8 mouse cellular contexts compared by ENCODE assay signal in genomic region chr11:48775483-48775882, GRCm38 (mm10). TPM values are rescaled to one million over a fixed set of nuclear protein-coding genes. Genes with fewer than 3 reads are reported as not detected.
DNase-seq lines count a peak whose midpoint lies in the region; ATAC-seq and TF ChIP-seq lines count a peak whose summit lies in the region.

No protein-coding gene starts in this region.

- H3K4me3 ChIP-seq in intestine, postnatal 0 days (ENCODE audit: low read depth, low read length), result no peak overlapping the region
- no peak overlapping the region for H3K4me3 ChIP-seq in intestine, embryonic 16.5 days (ENCODE audit: low read length)
- H3K4me3 ChIP-seq in forebrain, embryonic 11.5 days (ENCODE audit: low read depth, low read length), result no peak overlapping the region
- no peak overlapping the region for H3K4me3 ChIP-seq in hindbrain, embryonic 14.5 days (replicated peaks; ENCODE audit: low read length)
- H3K4me3 ChIP-seq in liver, embryonic 13.5 days (replicated peaks), result no peak overlapping the region
- H3K4me3 ChIP-seq in neural tube, embryonic 14.5 days (ENCODE audit: low read depth, low read length), result no peak overlapping the region

- WGBS in intestine, postnatal 0 days, result 2% methylated on average over 7 of the region's 7 CpGs
- 5% methylated on average over 7 of the region's 7 CpGs for WGBS in intestine, embryonic 16.5 days
- WGBS in forebrain, embryonic 11.5 days, result 4% methylated on average over 7 of the region's 7 CpGs
- 3% methylated on average over 7 of the region's 7 CpGs for WGBS in hindbrain, embryonic 14.5 days
- WGBS in liver, embryonic 13.5 days (ENCODE audit: insufficient replicate concordance), result 3% methylated on average over 7 of the region's 7 CpGs
- WGBS in neural tube, embryonic 14.5 days, result 2% methylated on average over 7 of the region's 7 CpGs

- DNase-seq in ZHBTc4 (ENCODE audit: low read depth, low spot score), result peak; percentile 92
- peak; percentile 67 for DNase-seq in forebrain, embryonic 11.5 days (ENCODE audit: low spot score)
- peak; percentile 83 for DNase-seq in hindbrain, embryonic 14.5 days (ENCODE audit: low spot score)
- DNase-seq in liver, embryonic 13.5 days, result peak; percentile 27

- ATAC-seq in intestine, postnatal 0 days, result no peak
- ATAC-seq in intestine, embryonic 16.5 days, result no peak
- no peak for ATAC-seq in forebrain, embryonic 11.5 days (replicated peaks; ENCODE audit: low FRiP score)
- ATAC-seq in hindbrain, embryonic 14.5 days (ENCODE audit: low FRiP score), result 0 out of 2 replicates have a peak, but pooled peaks have one; percentile 25
- ATAC-seq in liver, embryonic 13.5 days (ENCODE audit: low read depth), result no peak
- ATAC-seq in neural tube, embryonic 14.5 days (ENCODE audit: low read depth), result no peak
- ATAC-seq in activated CD4-positive, CD25-positive, alpha-beta regulatory T cell, adult 4 months, result no peak

- TF ChIP-seq CTCF in intestine, postnatal 0 days (IDR thresholded peaks at IDR 0.05; ENCODE audit: low read depth), result peak; percentile 69

- H3K27me3 ChIP-seq in intestine, postnatal 0 days (replicated peaks; ENCODE audit: control insufficient read depth, insufficient read depth, low read length), result no peaks in the 10 kb centered on the region
- no peaks in the 10 kb centered on the region; the same call in 1 of the 2 replicates for H3K27me3 ChIP-seq in intestine, embryonic 16.5 days (replicated peaks; ENCODE audit: control insufficient read depth, insufficient read depth, low read length)
- H3K27me3 ChIP-seq in forebrain, embryonic 11.5 days (ENCODE audit: control insufficient read depth, insufficient read depth, low read length), result no peaks in the 10 kb centered on the region
- H3K27me3 ChIP-seq in hindbrain, embryonic 14.5 days (ENCODE audit: control insufficient read depth, insufficient read depth, low read length), result no peaks in the 10 kb centered on the region
- H3K27me3 ChIP-seq in liver, embryonic 13.5 days, result no peaks in the 10 kb centered on the region
- H3K27me3 ChIP-seq in neural tube, embryonic 14.5 days (ENCODE audit: control insufficient read depth, insufficient read depth, low read length), result no peaks in the 10 kb centered on the region

- no peaks in the 10 kb centered on the region for H3K4me1 ChIP-seq in intestine, postnatal 0 days (replicated peaks; ENCODE audit: control insufficient read depth, insufficient read depth, low read length)
- no peaks in the 10 kb centered on the region; the same call in 1 of the 2 replicates for H3K4me1 ChIP-seq in intestine, embryonic 16.5 days (ENCODE audit: control insufficient read depth, insufficient read depth, low read length)
- H3K4me1 ChIP-seq in forebrain, embryonic 11.5 days (replicated peaks; ENCODE audit: control insufficient read depth, insufficient read depth, low read length), result no peaks in the 10 kb centered on the region
- no peaks in the 10 kb centered on the region for H3K4me1 ChIP-seq in hindbrain, embryonic 14.5 days (replicated peaks; ENCODE audit: control insufficient read depth, insufficient read depth, low read length)
- H3K4me1 ChIP-seq in liver, embryonic 13.5 days (replicated peaks), result 0 out of 2 replicates have a peak, but pooled peaks cover 6% of the 10 kb centered on the region
- H3K4me1 ChIP-seq in neural tube, embryonic 14.5 days (ENCODE audit: control insufficient read depth, insufficient read depth, low read length), result no peaks in the 10 kb centered on the region

- no peak overlapping the region for H3K4me2 ChIP-seq in intestine, postnatal 0 days (replicated peaks; ENCODE audit: low read depth)
- H3K4me2 ChIP-seq in intestine, embryonic 16.5 days (ENCODE audit: low read depth, low read length), result no peak overlapping the region
- H3K4me2 ChIP-seq in forebrain, embryonic 11.5 days (ENCODE audit: low read depth, low read length, severe bottlenecking), result no peak overlapping the region
- H3K4me2 ChIP-seq in hindbrain, embryonic 14.5 days (replicated peaks), result peak overlapping the region; percentile 41
- H3K4me2 ChIP-seq in liver, embryonic 13.5 days, result no peak overlapping the region
- H3K4me2 ChIP-seq in neural tube, embryonic 14.5 days (ENCODE audit: low read depth, low read length), result peak overlapping the region; percentile 34

- no peak overlapping the region for H3K9ac ChIP-seq in intestine, postnatal 0 days (ENCODE audit: low read depth, low read length)
- no peak overlapping the region for H3K9ac ChIP-seq in intestine, embryonic 16.5 days (ENCODE audit: low read depth, low read length)
- no peak overlapping the region for H3K9ac ChIP-seq in forebrain, embryonic 11.5 days (ENCODE audit: low read length)
- H3K9ac ChIP-seq in hindbrain, embryonic 14.5 days, result no peak overlapping the region
- H3K9ac ChIP-seq in liver, embryonic 13.5 days, result no peak overlapping the region
- H3K9ac ChIP-seq in neural tube, embryonic 14.5 days (replicated peaks; ENCODE audit: low read depth, low read length), result no peak overlapping the region

- no peaks in the 10 kb centered on the region for H3K9me3 ChIP-seq in intestine, postnatal 0 days (ENCODE audit: control insufficient read depth)
- no peaks in the 10 kb centered on the region for H3K9me3 ChIP-seq in intestine, embryonic 16.5 days (ENCODE audit: control insufficient read depth, low read length)
- no peaks in the 10 kb centered on the region for H3K9me3 ChIP-seq in forebrain, embryonic 11.5 days (ENCODE audit: control insufficient read depth, low read length)
- no peaks in the 10 kb centered on the region for H3K9me3 ChIP-seq in hindbrain, embryonic 14.5 days (ENCODE audit: control insufficient read depth, low read length)
- H3K9me3 ChIP-seq in liver, embryonic 13.5 days (replicated peaks), result no peaks in the 10 kb centered on the region
- no peaks in the 10 kb centered on the region for H3K9me3 ChIP-seq in neural tube, embryonic 14.5 days (ENCODE audit: control insufficient read depth, low read length)

- H3K27ac ChIP-seq in intestine, postnatal 0 days (ENCODE audit: low read depth, low read length), result no peak overlapping the region
- H3K27ac ChIP-seq in intestine, embryonic 16.5 days (ENCODE audit: low read length), result no peak overlapping the region
- no peak overlapping the region for H3K27ac ChIP-seq in forebrain, embryonic 11.5 days (ENCODE audit: low read depth, low read length)
- no peak overlapping the region for H3K27ac ChIP-seq in hindbrain, embryonic 14.5 days
- H3K27ac ChIP-seq in liver, embryonic 13.5 days, result no peak overlapping the region
- H3K27ac ChIP-seq in neural tube, embryonic 14.5 days (ENCODE audit: low read depth, low read length), result no peak overlapping the region

- no peaks in the 10 kb centered on the region for H3K36me3 ChIP-seq in intestine, postnatal 0 days (ENCODE audit: control insufficient read depth, insufficient read depth)
- no peaks in the 10 kb centered on the region for H3K36me3 ChIP-seq in intestine, embryonic 16.5 days (ENCODE audit: control insufficient read depth, insufficient read depth, low read length)
- no peaks in the 10 kb centered on the region for H3K36me3 ChIP-seq in forebrain, embryonic 11.5 days (ENCODE audit: control insufficient read depth, insufficient read depth, low read length)
- H3K36me3 ChIP-seq in hindbrain, embryonic 14.5 days (replicated peaks; ENCODE audit: control insufficient read depth, insufficient read depth), result no peaks in the 10 kb centered on the region
- H3K36me3 ChIP-seq in liver, embryonic 13.5 days, result no peaks in the 10 kb centered on the region
- H3K36me3 ChIP-seq in neural tube, embryonic 14.5 days (ENCODE audit: control insufficient read depth, insufficient read depth, low read length), result no peaks in the 10 kb centered on the region

RNA-seq across cellular contexts. Expression of gene Rack1, which starts 24.6 kb away (rescaled TPM):
- polyA plus RNA-seq in intestine, postnatal 0 days (2015; fragmentation: Nextera tagmentation; extraction: Ambion mirVana), result 435 and 447 TPM in 2 replicates
- 713 and 755 TPM in 2 replicates for polyA plus RNA-seq in intestine, embryonic 16.5 days (2015; fragmentation: Nextera tagmentation; extraction: Ambion mirVana)
- 648 and 653 TPM in 2 replicates for polyA plus RNA-seq in forebrain, embryonic 11.5 days (2014; fragmentation: Nextera tagmentation; extraction: Ambion mirVana)
- 418 and 454 TPM in 2 replicates for polyA plus RNA-seq in hindbrain, embryonic 14.5 days (2014; fragmentation: Nextera tagmentation; extraction: Ambion mirVana)
- 688 and 710 TPM in 2 replicates for polyA plus RNA-seq in liver, embryonic 13.5 days (2015; fragmentation: Nextera tagmentation; extraction: Ambion mirVana)
- 400 and 442 TPM in 2 replicates for polyA plus RNA-seq in neural tube, embryonic 14.5 days (2014; fragmentation: Nextera tagmentation; extraction: Ambion mirVana)
- polyA plus RNA-seq in activated CD4-positive, CD25-positive, alpha-beta regulatory T cell, adult 4 months (2017; shearing (Covaris generic)), result 1,000 to 10,000 TPM; 1,417 to 1,752 TPM

RNA-seq across cellular contexts. Expression of gene Trim41, which starts 41.7 kb away (rescaled TPM):
- 4.0 and 4.2 TPM in 2 replicates for polyA plus RNA-seq in intestine, postnatal 0 days (2015; fragmentation: Nextera tagmentation; extraction: Ambion mirVana)
- 4.1 and 5.9 TPM in 2 replicates for polyA plus RNA-seq in intestine, embryonic 16.5 days (2015; fragmentation: Nextera tagmentation; extraction: Ambion mirVana)
- polyA plus RNA-seq in forebrain, embryonic 11.5 days (2014; fragmentation: Nextera tagmentation; extraction: Ambion mirVana), result 4.5 and 5.6 TPM in 2 replicates
- 4.6 and 5.6 TPM in 2 replicates for polyA plus RNA-seq in hindbrain, embryonic 14.5 days (2014; fragmentation: Nextera tagmentation; extraction: Ambion mirVana)
- polyA plus RNA-seq in liver, embryonic 13.5 days (2015; fragmentation: Nextera tagmentation; extraction: Ambion mirVana), result 1.7 and 2.4 TPM in 2 replicates
- 5.1 and 5.6 TPM in 2 replicates for polyA plus RNA-seq in neural tube, embryonic 14.5 days (2014; fragmentation: Nextera tagmentation; extraction: Ambion mirVana)
- 1 to 10 TPM; 3.8 to 4.4 TPM for polyA plus RNA-seq in activated CD4-positive, CD25-positive, alpha-beta regulatory T cell, adult 4 months (2017; shearing (Covaris generic))

RNA-seq across cellular contexts. Expression of gene Trim7, which starts 50.5 kb away (rescaled TPM):
- 0.38 and 0.56 TPM in 2 replicates for polyA plus RNA-seq in intestine, postnatal 0 days (2015; fragmentation: Nextera tagmentation; extraction: Ambion mirVana)
- polyA plus RNA-seq in intestine, embryonic 16.5 days (2015; fragmentation: Nextera tagmentation; extraction: Ambion mirVana), result 0.78 and 1.2 TPM in 2 replicates
- polyA plus RNA-seq in forebrain, embryonic 11.5 days (2014; fragmentation: Nextera tagmentation; extraction: Ambion mirVana), result 0.51 and 2.1 TPM in 2 replicates
- 1.7 and 2.5 TPM in 2 replicates for polyA plus RNA-seq in hindbrain, embryonic 14.5 days (2014; fragmentation: Nextera tagmentation; extraction: Ambion mirVana)
- 0.06 and 0.09 TPM in 2 replicates for polyA plus RNA-seq in liver, embryonic 13.5 days (2015; fragmentation: Nextera tagmentation; extraction: Ambion mirVana)
- polyA plus RNA-seq in neural tube, embryonic 14.5 days (2014; fragmentation: Nextera tagmentation; extraction: Ambion mirVana), result 1.5 and 2.0 TPM in 2 replicates
- polyA plus RNA-seq in activated CD4-positive, CD25-positive, alpha-beta regulatory T cell, adult 4 months (2017; shearing (Covaris generic)), result 1 to 10 TPM in 1 of 2 experiments, under 1 TPM in 1; 0.52 to 1.1 TPM

RNA-seq across cellular contexts. Expression of gene Gm12184, which starts 51.0 kb away (rescaled TPM):
- polyA plus RNA-seq in intestine, postnatal 0 days (2015; fragmentation: Nextera tagmentation; extraction: Ambion mirVana), result 5.0 and 5.3 TPM in 2 replicates
- polyA plus RNA-seq in intestine, embryonic 16.5 days (2015; fragmentation: Nextera tagmentation; extraction: Ambion mirVana), result 1.3 and 1.4 TPM in 2 replicates
- polyA plus RNA-seq in forebrain, embryonic 11.5 days (2014; fragmentation: Nextera tagmentation; extraction: Ambion mirVana), result 12.3 and 12.7 TPM in 2 replicates
- polyA plus RNA-seq in hindbrain, embryonic 14.5 days (2014; fragmentation: Nextera tagmentation; extraction: Ambion mirVana), result 1.6 and 2.4 TPM in 2 replicates
- 1.2 and 1.7 TPM in 2 replicates for polyA plus RNA-seq in liver, embryonic 13.5 days (2015; fragmentation: Nextera tagmentation; extraction: Ambion mirVana)
- 3.0 TPM in 2 replicates for polyA plus RNA-seq in neural tube, embryonic 14.5 days (2014; fragmentation: Nextera tagmentation; extraction: Ambion mirVana)
- polyA plus RNA-seq in activated CD4-positive, CD25-positive, alpha-beta regulatory T cell, adult 4 months (2017; shearing (Covaris generic)), result 1 to 10 TPM; 3.0 to 3.1 TPM

Comparison
In these comparisons a context has a peak if more than half of its experiments do, and no peak if none do; other contexts are left out.
1. H3K4me2 ChIP-seq: peak in hindbrain, embryonic 14.5 days (single experiment) and neural tube, embryonic 14.5 days (single experiment); none in intestine, postnatal 0 days (single experiment), intestine, embryonic 16.5 days (single experiment), forebrain, embryonic 11.5 days (single experiment) and liver, embryonic 13.5 days (single experiment).
2. DNase-seq: peak in every context shown above with its lines; median percentile 92 in ZHBTc4; 83 in hindbrain, embryonic 14.5 days; 67 in forebrain, embryonic 11.5 days; 27 in liver, embryonic 13.5 days.